Mouse (Mus musculus) right cerebral cortex, postnatal 25 days (tissue): ENCODE measurements around the gene Snx6.
"Not testable (repeated sequence)": the region's sequence is repeated elsewhere in the genome, so short reads cannot be mapped to it uniquely, and the experiment has no call there.

ENCODE experiments used
- DNase-seq: peaks from one replicate; pipeline ENCODE4 v3.0.0; 2022

The Snx6 gene

DNA sequence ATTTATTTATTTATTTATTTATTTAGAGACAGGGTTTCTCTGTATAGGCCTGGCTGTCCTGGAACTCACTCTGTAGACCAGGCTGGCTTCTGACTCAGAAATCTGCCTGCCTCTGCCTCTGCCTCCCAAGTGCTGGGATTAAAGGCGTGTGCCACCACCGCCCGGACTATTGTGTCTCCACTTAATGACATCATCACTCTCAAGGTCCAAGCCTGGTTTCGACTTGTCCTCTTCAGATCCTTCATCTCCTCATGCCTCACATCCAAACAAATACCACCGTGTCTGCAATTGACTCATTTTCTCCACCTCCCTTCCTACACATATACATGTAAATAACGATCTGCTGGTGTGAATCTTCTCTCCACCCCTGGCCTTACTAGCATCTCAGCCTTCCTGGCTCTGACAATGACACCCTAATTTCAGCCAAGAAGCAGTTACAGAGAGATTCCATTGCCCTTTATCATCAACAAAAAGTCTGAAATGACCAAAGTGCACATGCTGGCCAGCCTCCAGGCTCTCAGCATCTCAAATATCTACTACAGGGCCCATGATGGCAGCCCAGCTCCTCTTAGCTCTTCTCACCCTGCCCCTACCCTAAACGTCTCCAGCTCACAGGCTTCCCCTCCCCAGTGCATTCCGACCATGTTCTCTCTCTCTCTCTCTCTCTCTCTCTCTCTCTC lies 1.2 kb upstream of the Snx6 start:
- no peak for DNase-seq

- DNase-seq = no peak
These were observed 1.1 kb downstream of the Snx6 start for GRCm38 (mm10) chr12:54794392-54794791.

GRCm38 (mm10) chr12:54791465-54791864 lies 4.0 kb downstream of the Snx6 start:
- DNase-seq = no peak

- DNase-seq = no peak
These were observed 6.0 kb downstream of the Snx6 start for GRCm38 (mm10) chr12:54789346-54790143.

DNA sequence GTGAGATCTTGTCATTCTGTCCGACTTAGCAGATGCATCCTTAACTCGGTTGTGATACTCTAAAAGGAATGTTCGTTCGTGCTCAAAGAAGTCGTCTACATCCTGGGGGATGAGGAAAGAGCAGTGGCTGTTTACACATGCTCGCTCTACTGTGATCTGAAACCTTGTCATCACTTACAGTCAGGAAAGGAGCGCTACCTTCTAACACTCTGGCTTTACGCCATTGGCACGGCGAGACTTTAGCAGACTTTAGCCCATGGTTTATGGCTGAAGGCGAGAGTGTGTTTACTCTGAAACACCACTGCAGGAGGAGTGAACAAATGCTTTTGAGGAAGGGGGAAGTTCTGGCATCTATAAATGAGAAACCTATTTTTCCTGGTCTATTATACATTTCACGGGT lies 31.9 kb downstream of the Snx6 start:
- no peak for DNase-seq

DNA sequence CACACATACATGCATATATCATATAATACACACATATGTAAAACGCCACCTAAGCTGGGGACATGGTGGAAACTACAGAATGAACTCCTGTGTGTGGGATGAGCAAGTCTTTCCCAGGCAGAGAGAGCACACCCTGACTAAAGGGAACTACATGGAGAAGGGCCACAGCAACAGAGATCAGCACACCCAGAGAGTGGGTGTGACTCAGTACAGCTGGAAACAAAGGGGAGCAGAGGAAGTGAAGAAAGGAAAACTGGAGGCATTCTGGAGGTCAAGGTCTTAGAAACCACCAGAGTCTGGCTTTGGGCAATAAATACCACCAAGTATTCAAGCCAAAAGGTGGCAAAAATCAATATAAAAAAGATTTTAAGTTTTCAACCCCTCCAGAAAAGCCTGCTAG lies 34.8 kb downstream of the Snx6 start:
- DNase-seq = no peak

DNA sequence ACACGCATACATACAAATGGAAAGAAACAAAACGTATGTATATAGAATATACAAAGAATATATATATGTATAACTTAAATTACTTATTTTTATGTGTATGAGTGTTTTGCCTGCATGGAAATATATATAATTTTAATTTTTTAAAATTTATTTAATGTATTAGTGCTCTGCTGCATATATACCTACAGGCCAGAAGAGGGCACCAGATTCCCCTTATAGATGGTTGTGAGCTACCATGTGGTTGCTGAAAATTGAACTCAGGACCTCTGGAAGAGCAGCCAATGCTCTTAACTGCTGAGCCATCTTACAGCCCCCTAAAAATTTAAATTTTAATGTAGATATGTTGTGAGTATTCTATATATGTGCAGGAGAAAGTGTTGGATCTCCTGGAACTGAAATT lies 36.7 kb downstream of the Snx6 start:
- no peak for DNase-seq

DNA sequence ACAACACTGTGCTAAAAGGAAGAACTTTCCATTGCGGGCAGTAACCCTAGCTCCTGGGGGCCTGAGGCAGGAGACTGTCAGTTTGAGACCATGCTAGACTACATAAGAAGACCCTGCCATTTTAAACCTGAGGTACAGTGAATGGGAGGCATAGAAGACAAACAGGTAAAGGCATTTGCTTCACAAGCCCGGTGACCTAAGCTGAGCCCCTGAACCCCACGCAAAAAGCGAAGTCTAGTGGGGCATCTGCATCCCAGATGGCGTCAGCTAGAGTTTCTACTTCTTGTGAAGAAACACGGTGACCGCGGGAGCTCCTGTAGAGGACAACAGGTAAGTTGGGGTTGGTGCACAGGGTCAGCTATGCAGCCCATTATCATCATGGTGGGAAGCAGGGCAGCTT lies 46.9 kb downstream of the Snx6 start:
- no peak for DNase-seq

DNA sequence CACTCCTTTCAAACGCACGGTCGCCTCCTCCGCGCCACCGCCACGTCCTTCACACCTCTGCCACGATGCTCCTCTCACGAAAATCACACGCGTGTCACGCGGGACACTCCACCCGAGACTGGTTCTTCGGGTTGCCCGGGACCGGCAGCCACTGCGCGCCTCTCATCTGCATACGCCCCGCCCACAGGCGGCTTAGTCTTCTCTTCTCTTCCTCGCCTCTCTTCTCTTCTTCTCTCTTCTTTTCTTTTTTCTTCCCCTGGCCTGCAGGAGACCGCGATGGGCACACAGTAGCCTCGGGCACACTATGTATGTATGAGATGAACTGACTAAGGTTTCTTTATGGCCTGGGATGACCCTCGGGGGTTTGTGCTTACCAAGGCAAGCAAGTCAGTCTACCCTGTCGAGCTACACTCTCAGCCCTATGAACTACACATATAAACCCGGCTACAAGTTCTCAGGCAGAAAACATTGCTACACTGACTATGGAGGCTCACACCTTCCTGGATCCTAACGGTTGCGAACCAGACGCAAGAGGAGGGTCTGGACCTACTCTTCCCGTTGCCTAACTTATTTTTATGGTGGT lies 56.8 kb downstream of the Snx6 start:
- not testable (repeated sequence) for DNase-seq

DNA sequence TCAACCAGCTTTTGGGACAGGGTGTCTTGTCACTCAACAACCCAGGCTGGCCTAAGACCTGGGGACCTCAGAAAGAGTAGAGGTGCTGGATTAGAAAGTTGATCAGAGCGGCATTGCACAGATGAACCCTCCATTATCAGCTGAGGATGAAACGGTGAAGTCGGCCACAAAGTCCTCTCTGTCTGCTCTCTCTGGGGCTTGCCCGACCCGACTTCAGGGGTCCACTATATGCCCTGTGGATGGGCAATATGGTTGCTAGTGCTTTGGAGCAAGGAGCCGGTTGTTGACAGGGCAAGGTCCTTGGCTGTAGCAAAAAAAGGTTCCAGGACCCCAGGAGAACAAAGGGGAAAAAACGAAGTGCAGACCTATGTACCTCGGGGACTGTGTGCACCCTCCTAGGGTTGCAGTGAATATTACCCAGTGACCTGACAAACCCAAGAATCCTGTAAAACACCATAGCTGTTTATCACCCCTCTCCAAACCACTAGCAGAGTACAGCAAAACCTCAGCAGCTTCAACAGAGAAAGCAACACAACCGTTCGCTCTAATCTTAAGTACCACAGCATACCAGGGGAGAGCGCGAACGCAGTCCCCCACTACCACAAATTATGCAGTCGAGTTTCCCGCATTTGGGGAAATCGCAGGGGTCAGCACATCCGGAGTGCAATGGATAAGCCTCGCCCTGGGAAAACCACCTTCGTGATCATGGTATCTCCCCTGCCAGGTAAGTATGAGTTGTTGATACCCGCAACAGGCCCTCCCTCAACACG lies 57.4 kb downstream of the Snx6 start:
- not testable (repeated sequence) for DNase-seq

GRCm38 (mm10) chr12:54734307-54735131 lies 61.0 kb downstream of the Snx6 start:
- DNase-seq = not testable (repeated sequence)

DNA sequence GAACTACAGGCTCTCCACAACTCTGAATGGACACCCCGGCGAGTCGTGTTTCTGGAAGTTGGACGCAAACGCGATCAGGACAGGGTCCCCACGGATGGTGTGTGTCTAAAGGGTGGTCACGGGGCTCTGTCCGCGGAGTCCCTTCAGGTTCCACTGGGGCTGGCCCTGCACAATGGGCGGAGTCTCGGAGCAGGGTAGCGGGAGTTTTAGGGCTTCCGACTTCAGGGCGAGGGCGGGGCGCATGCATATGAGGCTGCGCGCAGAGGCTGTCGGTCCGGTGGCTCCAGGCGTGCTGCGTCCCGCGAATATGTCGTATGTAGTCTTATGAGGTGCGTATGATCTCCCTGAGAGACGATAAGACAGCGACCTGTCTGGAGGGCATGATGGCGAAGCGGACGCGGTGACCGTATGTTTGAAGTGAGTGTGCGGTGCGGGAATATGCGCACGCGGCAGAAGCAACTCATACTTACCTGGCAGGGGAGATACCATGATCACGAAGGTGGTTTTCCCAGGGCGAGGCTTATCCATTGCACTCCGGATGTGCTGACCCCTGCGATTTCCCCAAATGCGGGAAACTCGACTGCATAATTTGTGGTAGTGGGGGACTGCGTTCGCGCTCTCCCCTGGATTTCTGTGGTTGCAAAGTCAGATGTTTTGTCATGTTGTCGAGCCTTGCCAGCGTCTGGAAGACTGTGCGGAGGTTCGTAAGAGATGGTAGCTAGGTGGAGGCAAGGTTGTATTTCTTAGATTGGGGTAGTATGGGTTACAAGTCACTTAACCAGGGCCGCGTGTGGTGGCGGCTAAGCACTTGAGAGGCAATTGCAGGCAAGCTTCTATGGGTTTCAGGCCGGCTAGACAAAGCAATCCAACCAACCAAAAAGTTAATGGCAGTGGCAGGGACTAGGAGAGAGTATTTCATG lies 66.1 kb downstream of the Snx6 start:
- DNase-seq = not testable (repeated sequence)

GRCm38 (mm10) chr12:54718871-54719786 lies 76.4 kb downstream of the Snx6 start:
- not testable (repeated sequence) for DNase-seq

GRCm38 (mm10) chr12:54717516-54717915 lies 78.0 kb downstream of the Snx6 start:
- DNase-seq = not testable (repeated sequence)

GRCm38 (mm10) chr12:54713822-54714626 lies 81.5 kb downstream of the Snx6 start:
- peak; percentile 62 for DNase-seq

DNA sequence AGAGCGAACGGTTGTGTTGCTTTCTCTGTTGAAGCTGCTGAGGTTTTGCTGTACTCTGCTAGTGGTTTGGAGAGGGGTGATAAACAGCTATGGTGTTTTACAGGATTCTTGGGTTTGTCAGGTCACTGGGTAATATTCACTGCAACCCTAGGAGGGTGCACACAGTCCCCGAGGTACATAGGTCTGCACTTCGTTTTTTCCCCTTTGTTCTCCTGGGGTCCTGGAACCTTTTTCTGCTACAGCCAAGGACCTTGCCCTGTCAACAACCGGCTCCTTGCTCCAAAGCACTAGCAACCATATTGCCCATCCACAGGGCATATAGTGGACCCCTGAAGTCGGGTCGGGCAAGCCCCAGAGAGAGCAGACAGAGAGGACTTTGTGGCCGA lies 85.0 kb downstream of the Snx6 start:
- DNase-seq = peak; percentile 42

DNA sequence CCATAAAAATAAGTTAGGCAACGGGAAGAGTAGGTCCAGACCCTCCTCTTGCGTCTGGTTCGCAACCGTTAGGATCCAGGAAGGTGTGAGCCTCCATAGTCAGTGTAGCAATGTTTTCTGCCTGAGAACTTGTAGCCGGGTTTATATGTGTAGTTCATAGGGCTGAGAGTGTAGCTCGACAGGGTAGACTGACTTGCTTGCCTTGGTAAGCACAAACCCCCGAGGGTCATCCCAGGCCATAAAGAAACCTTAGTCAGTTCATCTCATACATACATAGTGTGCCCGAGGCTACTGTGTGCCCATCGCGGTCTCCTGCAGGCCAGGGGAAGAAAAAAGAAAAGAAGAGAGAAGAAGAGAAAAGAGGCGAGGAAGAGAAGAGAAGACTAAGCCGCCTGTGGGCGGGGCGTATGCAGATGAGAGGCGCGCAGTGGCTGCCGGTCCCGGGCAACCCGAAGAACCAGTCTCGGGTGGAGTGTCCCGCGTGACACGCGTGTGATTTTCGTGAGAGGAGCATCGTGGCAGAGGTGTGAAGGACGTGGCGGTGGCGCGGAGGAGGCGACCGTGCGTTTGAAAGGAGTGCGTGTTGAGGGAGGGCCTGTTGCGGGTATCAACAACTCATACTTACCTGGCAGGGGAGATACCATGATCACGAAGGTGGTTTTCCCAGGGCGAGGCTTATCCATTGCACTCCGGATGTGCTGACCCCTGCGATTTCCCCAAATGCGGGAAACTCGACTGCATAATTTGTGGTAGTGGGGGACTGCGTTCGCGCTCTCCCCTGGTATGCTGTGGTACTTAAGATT lies 85.6 kb downstream of the Snx6 start:
- not testable (repeated sequence) for DNase-seq

- DNase-seq = no peak
These were observed 96.1 kb downstream of the Snx6 start for GRCm38 (mm10) chr12:54699394-54699793.
